Mouse (Mus musculus) kidney, adult 2 months (tissue): ENCODE measurements around the gene Fgd2.

Source experiments
- CTCF ChIP-seq: fragments of 200-500 bp; conservative IDR thresholded peaks from 2 replicates; pipeline ENCODE4 v1.5.1; 2011; ENCODE audit warnings: low read depth, mild to moderate bottlenecking, control low read depth, low read length, moderate library complexity, mixed read lengths; ENCODE audit not compliant: insufficient read depth, insufficient read length
- POLR2A ChIP-seq: fragments of 200-500 bp; IDR thresholded peaks from one replicate; pipeline ENCODE4 v1.6.1; 2011; ENCODE audit warnings: low read depth, low read length, control low read depth

GRCm38 (mm10) chr17:29356479-29356856 lies 4.2 kb upstream of the Fgd2 start:
- TF ChIP-seq CTCF = no peak
- TF ChIP-seq POLR2A = no peak
